Mouse (Mus musculus) small intestine, adult 2 months (tissue): ENCODE measurements around the gene Cebpzos.

Experiments used
- CTCF ChIP-seq: fragments of 200-500 bp; IDR thresholded peaks from 2 replicates; pipeline ENCODE4 v1.5.1; 2012; ENCODE audit warnings: low read depth, mild to moderate bottlenecking, control low read depth, inconsistent platforms, low read length, moderate library complexity, mixed read lengths; ENCODE audit not compliant: insufficient replicate concordance, insufficient read length; ENCODE audit errors: extremely low read depth
- POLR2A ChIP-seq: fragments of 200-500 bp; IDR thresholded peaks from 2 replicates; pipeline ENCODE4 v1.6.1; 2012; ENCODE audit warnings: low read depth, mild to moderate bottlenecking, control low read depth, inconsistent platforms, low read length, moderate library complexity

DNA sequence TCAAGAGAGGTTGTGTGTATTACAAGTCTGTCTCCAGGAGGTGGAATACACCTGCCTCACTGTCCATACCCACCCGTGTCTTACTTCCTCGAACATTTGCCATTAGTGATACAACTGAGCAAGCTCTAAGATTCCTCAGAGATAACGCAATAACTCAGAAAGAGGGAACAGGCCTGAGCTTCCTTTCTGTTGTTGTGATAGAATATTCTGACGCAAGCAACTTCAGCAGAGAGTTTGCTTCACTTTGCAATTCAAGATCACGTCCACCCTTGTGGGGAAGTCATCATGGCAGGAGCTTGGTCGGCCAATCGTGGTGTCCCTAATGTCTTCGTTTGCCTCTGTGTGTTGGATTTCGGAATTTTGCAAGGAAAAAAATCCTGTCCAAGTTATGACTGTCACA is 25.3 kb upstream of the Cebpzos start:
- TF ChIP-seq CTCF (no peak), POLR2A (no peak)
